Mouse (Mus musculus): ENCODE results near the gene Gm42688.

The Gm42688 gene

DNA sequence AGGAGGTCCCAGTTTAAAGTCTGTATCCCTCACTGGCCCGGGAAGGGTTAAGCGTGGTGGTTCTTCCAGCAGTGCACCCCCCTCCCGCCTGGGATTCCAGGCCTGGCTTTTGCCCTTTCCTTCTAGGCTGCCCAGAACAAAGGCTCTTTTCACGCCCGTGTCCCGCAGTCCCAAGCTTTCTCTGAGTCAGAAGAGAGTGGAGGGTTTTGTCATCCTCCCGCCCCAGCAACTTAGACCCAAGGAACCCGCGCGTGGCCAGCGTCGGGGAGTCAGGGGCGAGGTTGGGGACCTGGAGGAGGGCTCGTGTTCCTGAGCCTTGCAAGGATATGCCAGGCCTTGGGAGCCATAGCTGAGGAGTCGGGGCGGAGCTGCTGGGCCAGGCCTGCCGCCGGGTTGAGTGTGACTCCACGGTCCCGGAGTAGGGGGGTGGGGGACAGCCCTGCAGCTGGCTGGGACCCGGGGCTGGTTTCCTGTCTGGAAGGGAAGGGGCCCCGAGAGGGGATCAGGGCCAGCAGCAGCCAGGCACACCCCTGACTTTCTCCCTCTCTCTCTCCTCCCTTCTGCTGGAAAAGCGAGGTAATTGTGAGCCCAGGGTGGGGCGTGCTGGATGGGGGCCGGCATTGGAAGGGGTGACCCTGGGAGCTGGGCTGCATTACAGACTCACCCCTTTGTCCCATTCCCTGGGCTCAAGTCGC is 35.6 kb downstream of the Gm42688 start:
- peaks cover 77% of the 10 kb centered on the region for H3K27me3 ChIP-seq (ENCODE audit: insufficient read depth, low read length)
- H3K36me3 ChIP-seq (ENCODE audit: insufficient read depth, low read length) = no peaks in the 10 kb centered on the region
- TF ChIP-seq CTCF (conservative IDR thresholded peaks at IDR 0.05; ENCODE audit: low read length) = no peak
- TF ChIP-seq NANOG (IDR thresholded peaks at IDR 0.05; ENCODE audit: borderline replicate concordance, low read length) = no peak
- no peak for TF ChIP-seq POU5F1 (IDR thresholded peaks at IDR 0.05; ENCODE audit: borderline replicate concordance, low read length)
- H3K4me3 ChIP-seq (replicated peaks; ENCODE audit: low read length) = peak overlapping the region; percentile 69
- H3K9me3 ChIP-seq (ENCODE audit: low read length) = peaks cover 5% of the 10 kb centered on the region; the same call in 1 of the 2 replicates
- peaks cover 48% of the 10 kb centered on the region for H3K4me1 ChIP-seq (replicated peaks; ENCODE audit: low read depth, low read length)

DNA sequence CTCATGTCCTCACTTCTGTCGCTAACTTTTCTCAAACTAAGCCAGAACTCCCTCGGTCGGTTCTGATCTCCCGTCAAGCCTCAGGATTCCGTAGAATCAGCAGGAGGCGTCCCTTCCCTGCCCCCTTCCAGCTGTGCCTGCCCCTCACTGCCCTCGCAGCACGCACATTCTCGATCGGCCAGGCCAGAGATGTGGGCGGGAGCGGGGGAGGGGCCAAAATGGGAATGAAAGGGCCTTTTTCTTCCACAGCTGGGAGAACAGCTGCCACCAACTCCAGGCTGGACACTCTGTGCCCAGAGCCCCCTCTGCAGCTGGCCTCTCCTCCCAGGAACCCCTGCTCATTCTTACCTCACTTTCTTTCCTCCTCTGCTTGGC is 36.1 kb downstream of the Gm42688 start:
- Histone ChIP-seq H3K4me3 (replicated peaks; ENCODE audit: low read length) (peak overlapping the region; percentile 69), H3K4me1 (replicated peaks; ENCODE audit: low read depth, low read length) (peaks cover 47% of the 10 kb centered on the region), H3K27me3 (ENCODE audit: insufficient read depth, low read length) (peaks cover 82% of the 10 kb centered on the region), H3K36me3 (ENCODE audit: insufficient read depth, low read length) (no peaks in the 10 kb centered on the region), H3K9me3 (ENCODE audit: low read length) (peaks cover 5% of the 10 kb centered on the region; the same call in 1 of the 2 replicates)
- TF ChIP-seq POU5F1 (IDR thresholded peaks at IDR 0.05; ENCODE audit: borderline replicate concordance, low read length) (no peak), CTCF (conservative IDR thresholded peaks at IDR 0.05; ENCODE audit: low read length) (no peak), NANOG (IDR thresholded peaks at IDR 0.05; ENCODE audit: borderline replicate concordance, low read length) (no peak)

DNA sequence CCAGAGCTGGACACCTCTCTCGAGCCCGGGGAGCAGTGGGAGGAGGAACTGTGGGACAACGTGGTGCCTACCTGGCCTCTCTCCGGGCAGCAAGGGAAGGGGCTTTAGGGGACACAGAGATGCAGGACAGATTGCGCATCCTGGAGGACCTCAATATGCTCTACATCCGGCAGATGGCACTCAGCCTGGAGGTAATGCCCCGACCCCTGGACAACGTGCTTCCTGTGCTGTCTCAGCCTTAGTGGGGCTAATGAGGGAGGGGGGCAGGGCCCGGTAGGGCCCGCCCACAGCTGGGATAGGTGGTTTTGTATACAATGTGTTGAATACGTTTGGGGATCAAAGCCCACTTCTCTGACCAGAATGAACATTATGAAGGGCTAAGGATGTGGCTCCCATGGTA is 36.6 kb downstream of the Gm42688 start:
- Histone ChIP-seq H3K36me3 (ENCODE audit: insufficient read depth, low read length) (no peaks in the 10 kb centered on the region), H3K27me3 (ENCODE audit: insufficient read depth, low read length) (peaks cover 86% of the 10 kb centered on the region), H3K4me3 (replicated peaks; ENCODE audit: low read length) (peak overlapping the region; percentile 69), H3K9me3 (ENCODE audit: low read length) (peaks cover 5% of the 10 kb centered on the region; the same call in 1 of the 2 replicates), H3K4me1 (replicated peaks; ENCODE audit: low read depth, low read length) (peaks cover 50% of the 10 kb centered on the region)
- no peak for TF ChIP-seq POU5F1 (IDR thresholded peaks at IDR 0.05; ENCODE audit: borderline replicate concordance, low read length)
- no peak for TF ChIP-seq NANOG (IDR thresholded peaks at IDR 0.05; ENCODE audit: borderline replicate concordance, low read length)
- TF ChIP-seq CTCF (conservative IDR thresholded peaks at IDR 0.05; ENCODE audit: low read length) = no peak

DNA sequence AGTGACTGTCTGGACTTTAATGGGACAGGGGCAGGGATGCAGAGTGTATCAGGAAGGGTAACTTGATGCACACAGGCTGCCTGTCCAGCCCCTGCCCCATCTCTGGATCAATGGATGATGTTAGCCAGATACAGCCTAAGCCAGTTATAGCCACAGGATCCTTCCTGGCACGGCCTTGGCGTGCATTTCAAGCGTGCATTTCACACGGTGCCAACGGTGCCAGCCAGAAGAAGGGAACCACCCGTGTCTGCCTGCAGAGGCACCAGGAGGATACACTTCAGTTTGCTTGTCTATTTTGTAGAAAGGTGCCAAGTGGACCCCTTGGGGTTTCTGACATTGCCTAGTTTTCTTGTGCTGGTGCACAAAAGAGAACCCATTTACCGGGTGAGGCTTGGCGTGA is 38.6 kb downstream of the Gm42688 start:
- TF ChIP-seq CTCF (conservative IDR thresholded peaks at IDR 0.05; ENCODE audit: low read length) (no peak), POU5F1 (IDR thresholded peaks at IDR 0.05; ENCODE audit: borderline replicate concordance, low read length) (no peak), NANOG (IDR thresholded peaks at IDR 0.05; ENCODE audit: borderline replicate concordance, low read length) (no peak)

DNA sequence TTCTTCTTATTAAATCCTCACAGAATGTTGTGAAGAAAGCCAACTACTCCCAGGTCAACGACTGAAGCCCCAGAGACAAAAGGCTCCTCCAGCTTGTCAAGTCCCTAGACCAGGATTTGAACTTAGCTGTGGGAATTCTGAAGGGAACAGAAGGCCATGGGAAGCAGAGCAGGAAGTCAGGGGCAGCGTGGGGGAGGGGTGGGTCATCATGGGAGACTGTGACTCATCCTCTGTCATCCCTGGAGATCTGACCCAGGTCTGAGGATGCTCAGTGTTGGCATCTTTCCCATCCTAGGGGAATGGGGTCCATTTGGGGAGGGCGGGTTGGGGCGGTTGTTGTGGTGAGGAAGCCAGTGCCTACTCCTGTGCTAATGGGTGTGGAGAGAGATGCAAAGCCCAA is 40.2 kb downstream of the Gm42688 start:
- peaks cover 5% of the 10 kb centered on the region; the same call in 1 of the 2 replicates for H3K9me3 ChIP-seq (ENCODE audit: low read length)
- H3K4me1 ChIP-seq (replicated peaks; ENCODE audit: low read depth, low read length) = peaks cover 56% of the 10 kb centered on the region
- peaks cover 76% of the 10 kb centered on the region for H3K27me3 ChIP-seq (ENCODE audit: insufficient read depth, low read length)
- TF ChIP-seq NANOG (IDR thresholded peaks at IDR 0.05; ENCODE audit: borderline replicate concordance, low read length) (no peak), CTCF (conservative IDR thresholded peaks at IDR 0.05; ENCODE audit: low read length) (no peak), POU5F1 (IDR thresholded peaks at IDR 0.05; ENCODE audit: borderline replicate concordance, low read length) (no peak)
- H3K36me3 ChIP-seq (ENCODE audit: insufficient read depth, low read length) = no peaks in the 10 kb centered on the region
- peak overlapping the region; percentile 77 for H3K4me3 ChIP-seq (replicated peaks; ENCODE audit: low read length)

More for the DNA sequence above, 38.6 kb downstream of the Gm42688 start:
- peaks cover 56% of the 10 kb centered on the region for H3K4me1 ChIP-seq (replicated peaks; ENCODE audit: low read depth, low read length)
- peaks cover 5% of the 10 kb centered on the region; the same call in 1 of the 2 replicates for H3K9me3 ChIP-seq (ENCODE audit: low read length)
- no peak overlapping the region for H3K4me3 ChIP-seq (replicated peaks; ENCODE audit: low read length)
- H3K27me3 ChIP-seq (ENCODE audit: insufficient read depth, low read length) = peaks cover 90% of the 10 kb centered on the region
- no peaks in the 10 kb centered on the region for H3K36me3 ChIP-seq (ENCODE audit: insufficient read depth, low read length)

DNA sequence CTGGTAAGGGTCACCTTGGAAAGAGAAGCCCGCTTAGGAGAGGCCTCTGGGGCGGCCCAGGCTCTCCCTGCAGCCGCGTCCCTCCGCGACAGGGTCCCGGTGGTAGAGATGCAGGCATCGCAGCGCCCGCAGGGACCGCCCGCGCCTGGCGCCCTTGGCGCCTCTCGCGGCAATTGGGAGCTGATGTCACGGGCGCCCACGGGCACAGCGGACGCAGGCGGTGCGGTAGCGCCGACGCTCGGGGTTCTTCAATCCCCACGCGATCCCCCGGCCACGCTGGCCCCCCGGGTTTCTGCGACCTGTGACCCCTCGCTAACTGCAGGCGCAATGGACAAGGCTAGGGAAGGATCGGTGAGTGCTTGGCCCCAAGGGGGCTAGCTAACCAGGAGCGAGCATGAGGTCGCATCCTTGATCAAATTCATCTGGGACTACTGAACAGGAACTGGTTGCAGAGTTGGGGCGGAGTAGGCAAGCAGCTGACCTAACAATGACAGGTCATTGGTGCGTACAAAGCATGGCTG is 40.9 kb downstream of the Gm42688 start:
- peak overlapping the region; percentile 77 for H3K4me3 ChIP-seq (replicated peaks; ENCODE audit: low read length)
- H3K36me3 ChIP-seq (ENCODE audit: insufficient read depth, low read length) = no peaks in the 10 kb centered on the region
- H3K27me3 ChIP-seq (ENCODE audit: insufficient read depth, low read length) = peaks cover 71% of the 10 kb centered on the region
- peaks cover 5% of the 10 kb centered on the region; the same call in 1 of the 2 replicates for H3K9me3 ChIP-seq (ENCODE audit: low read length)
- TF ChIP-seq CTCF (conservative IDR thresholded peaks at IDR 0.05; ENCODE audit: low read length) (no peak), POU5F1 (IDR thresholded peaks at IDR 0.05; ENCODE audit: borderline replicate concordance, low read length) (no peak), NANOG (IDR thresholded peaks at IDR 0.05; ENCODE audit: borderline replicate concordance, low read length) (no peak)
- H3K4me1 ChIP-seq (replicated peaks; ENCODE audit: low read depth, low read length) = peaks cover 56% of the 10 kb centered on the region

DNA sequence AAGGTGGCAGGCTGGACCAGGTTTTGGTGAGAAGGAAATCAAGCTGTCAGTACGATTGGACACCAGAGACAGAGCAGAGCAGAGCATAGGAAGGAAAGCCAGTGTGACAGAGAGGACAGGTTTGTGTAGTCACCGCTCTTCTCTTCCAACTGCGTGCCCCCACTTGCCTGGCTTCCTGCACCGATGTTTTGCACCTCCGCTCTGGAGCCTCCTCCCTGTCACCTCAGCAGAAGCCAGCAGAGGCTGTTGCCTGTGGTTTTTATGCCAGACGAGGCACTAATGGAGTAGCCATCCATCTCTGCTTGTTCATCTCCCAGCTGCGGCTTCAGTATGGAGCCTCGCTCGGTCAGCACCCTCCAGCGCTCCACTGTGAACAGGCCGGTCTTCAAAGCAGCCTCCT is 41.5 kb downstream of the Gm42688 start:
- no peak for TF ChIP-seq NANOG (IDR thresholded peaks at IDR 0.05; ENCODE audit: borderline replicate concordance, low read length)
- TF ChIP-seq CTCF (conservative IDR thresholded peaks at IDR 0.05; ENCODE audit: low read length) = no peak
- no peak for TF ChIP-seq POU5F1 (IDR thresholded peaks at IDR 0.05; ENCODE audit: borderline replicate concordance, low read length)

DNA sequence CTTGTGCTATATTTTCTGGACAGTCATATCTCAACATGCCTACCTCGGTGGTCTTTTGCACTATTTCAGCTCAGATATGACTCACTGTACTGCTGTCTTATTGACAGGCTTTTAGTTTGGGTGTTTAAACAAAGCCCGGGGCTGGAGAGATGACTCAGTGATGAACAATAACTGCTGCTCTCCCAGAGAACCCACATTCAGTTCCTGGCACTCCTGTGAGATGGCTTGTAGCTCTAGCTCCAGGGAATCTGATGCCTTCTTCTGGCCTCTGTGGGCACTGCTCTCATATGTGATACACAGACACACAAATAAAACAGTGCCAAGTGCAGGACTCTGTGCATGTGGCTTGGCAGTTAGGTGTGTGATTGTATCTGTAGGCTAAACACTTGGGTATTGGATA is 43.8 kb downstream of the Gm42688 start:
- peaks cover 6% of the 10 kb centered on the region for H3K36me3 ChIP-seq (ENCODE audit: insufficient read depth, low read length)
- peaks cover 54% of the 10 kb centered on the region for H3K27me3 ChIP-seq (ENCODE audit: insufficient read depth, low read length)
- TF ChIP-seq POU5F1 (IDR thresholded peaks at IDR 0.05; ENCODE audit: borderline replicate concordance, low read length) (no peak), CTCF (conservative IDR thresholded peaks at IDR 0.05; ENCODE audit: low read length) (no peak), NANOG (IDR thresholded peaks at IDR 0.05; ENCODE audit: borderline replicate concordance, low read length) (no peak)
- H3K9me3 ChIP-seq (ENCODE audit: low read length) = peaks cover 5% of the 10 kb centered on the region; the same call in 1 of the 2 replicates
- H3K4me1 ChIP-seq (replicated peaks; ENCODE audit: low read depth, low read length) = peaks cover 51% of the 10 kb centered on the region
- no peak overlapping the region for H3K4me3 ChIP-seq (replicated peaks; ENCODE audit: low read length)

More for the DNA sequence above, 41.5 kb downstream of the Gm42688 start:
- H3K4me1 ChIP-seq (replicated peaks; ENCODE audit: low read depth, low read length) = peaks cover 56% of the 10 kb centered on the region
- peaks cover 71% of the 10 kb centered on the region for H3K27me3 ChIP-seq (ENCODE audit: insufficient read depth, low read length)
- no peaks in the 10 kb centered on the region for H3K36me3 ChIP-seq (ENCODE audit: insufficient read depth, low read length)
- H3K4me3 ChIP-seq (replicated peaks; ENCODE audit: low read length) = peak overlapping the region; percentile 77
- peaks cover 5% of the 10 kb centered on the region; the same call in 1 of the 2 replicates for H3K9me3 ChIP-seq (ENCODE audit: low read length)
